Mouse (Mus musculus) heart, embryonic 13.5 days (tissue): ENCODE data around the gene Lrrc8e. TPM values are rescaled to one million over a fixed set of nuclear protein-coding genes. Genes with fewer than 3 reads are reported as not detected.

Source experiments
- ATAC-seq: fragments of 200-750 bp; cut with Nextera tagmentation; 2 replicates; pipeline ENCODE4 v1.8.0; 2017; ENCODE audit warnings: moderate TSS enrichment; ENCODE audit not compliant: insufficient number of reproducible peaks, low FRiP score, low TSS enrichment; ENCODE audit errors: extremely low read depth
- H3K27ac ChIP-seq: fragments of 300-500 bp; sonication (generic); replicated peaks from 2 replicates; pipeline ENCODE4 v1.5.1; 2015; ENCODE audit warnings: moderate library complexity, mild to moderate bottlenecking, inconsistent platforms
- H3K27me3 ChIP-seq: fragments of 300-500 bp; sonication (generic); replicated peaks from 2 replicates; pipeline ENCODE4 v1.6.1; 2015; ENCODE audit warnings: mild to moderate bottlenecking, inconsistent platforms
- H3K36me3 ChIP-seq: fragments of 300-500 bp; sonication (generic); 2 replicates; pipeline ENCODE4 v1.6.1; 2015; ENCODE audit warnings: mild to moderate bottlenecking, inconsistent platforms
- H3K4me1 ChIP-seq: fragments of 300-500 bp; sonication (generic); 2 replicates; pipeline ENCODE4 v1.6.1; 2015; ENCODE audit warnings: inconsistent platforms
- H3K4me2 ChIP-seq: fragments of 300-500 bp; sonication (generic); 2 replicates; pipeline ENCODE4 v1.6.1; 2015; ENCODE audit warnings: inconsistent platforms, mild to moderate bottlenecking, moderate library complexity
- H3K4me3 ChIP-seq: fragments of 300-500 bp; sonication (generic); 2 replicates; pipeline ENCODE4 v1.5.1; 2015; ENCODE audit warnings: moderate library complexity, mild to moderate bottlenecking, inconsistent platforms
- H3K9ac ChIP-seq: fragments of 300-500 bp; sonication (generic); 2 replicates; pipeline ENCODE4 v1.6.1; 2015; ENCODE audit warnings: inconsistent platforms, mild to moderate bottlenecking, moderate library complexity
- H3K9me3 ChIP-seq: fragments of 300-500 bp; sonication (generic); 2 replicates; pipeline ENCODE4 v1.6.1; 2016; ENCODE audit warnings: inconsistent platforms
- whole genome bisulfite sequencing: fragments of 180-500 bp; shearing (Covaris S2); methylation state at CpG from one replicate; pipeline ENCODE4 v1.1.7; 2015; ENCODE audit warnings: mixed read lengths; 5-methylcytosine and 5-hydroxymethylcytosine counted together
- polyA plus RNA-seq: library from polyadenylated mRNA; unstranded; fragments of >200 nt; fragmentation: Nextera tagmentation; extraction: Ambion mirVana; gene quantifications from 2 replicates; pipeline ENCODE4 v1.2.1, GENCODE M21; 2015

The Lrrc8e gene
- polyA plus RNA-seq, 1 experiment from 2014 or later: not detected

- ATAC-seq: peak; percentile 39
- H3K27me3 ChIP-seq: no peaks in the 10 kb centered on the region
- peak overlapping the region; percentile 95 for H3K4me2 ChIP-seq
- H3K4me1 ChIP-seq: peaks cover 37% of the 10 kb centered on the region
- peak overlapping the region; percentile 88 for H3K4me3 ChIP-seq
- no peaks in the 10 kb centered on the region for H3K9me3 ChIP-seq
- WGBS: under 1% methylated on average over 32 of the region's 32 CpGs
- H3K27ac ChIP-seq: peak overlapping the region; percentile 67
- peak overlapping the region; percentile 90 for H3K9ac ChIP-seq
- peaks cover 69% of the 10 kb centered on the region for H3K36me3 ChIP-seq
These were observed 32.1 kb downstream of the Lrrc8e start for GRCm38 (mm10) chr8:4258678-4259077.

DNA sequence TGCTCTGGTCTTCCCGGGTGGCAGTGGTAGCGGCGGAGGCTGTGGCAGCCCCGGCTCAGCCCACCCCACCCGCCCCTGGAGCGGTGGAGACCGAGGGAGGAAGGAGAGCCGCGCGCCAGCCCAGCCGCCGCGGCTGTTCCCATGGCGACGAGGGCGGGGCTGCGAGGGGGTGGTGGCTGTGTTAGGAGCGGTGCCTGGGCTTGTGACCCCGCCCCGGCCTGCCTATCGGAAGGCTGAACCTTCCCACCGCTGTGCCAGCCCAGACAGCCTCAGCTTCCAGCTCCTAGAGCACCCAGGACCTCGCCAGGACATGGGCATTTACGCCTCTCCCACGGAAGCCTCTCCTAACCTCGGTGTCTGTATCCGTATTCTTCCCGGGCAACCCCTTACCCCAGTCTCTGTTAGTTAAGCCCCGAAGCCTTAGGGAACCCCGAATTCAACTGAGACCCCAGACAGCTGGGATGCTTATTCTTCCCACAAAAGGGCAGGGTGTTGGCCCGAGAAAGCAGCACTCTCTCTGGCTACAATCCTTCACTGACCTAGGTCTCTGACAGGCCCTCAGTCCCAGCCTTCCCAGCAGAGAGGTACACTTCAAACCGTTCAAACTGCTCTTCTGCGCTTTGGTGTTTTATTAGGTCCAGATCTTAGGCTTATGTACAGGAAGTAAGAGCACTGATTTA is 32.6 kb downstream of the Lrrc8e start, which contains the start of gene Ctxn1:
Gene Ctxn1 (minus strand): TSS at position 150 of the 680 bp plus-strand sequence.
- Histone ChIP-seq H3K9me3 (no peaks in the 10 kb centered on the region), H3K27me3 (no peaks in the 10 kb centered on the region), H3K4me1 (peaks cover 31% of the 10 kb centered on the region), H3K36me3 (peaks cover 75% of the 10 kb centered on the region), H3K27ac (peak within 1 kb of the TSS; percentile 67), H3K4me2 (peak within 1 kb of the TSS; percentile 95), H3K4me3 (peak within 1 kb of the TSS; percentile 88), H3K9ac (peak within 1 kb of the TSS; percentile 90)
- 5% methylated on average over 33 of the region's 33 CpGs for WGBS
- ATAC-seq: peak; percentile 87

- Histone ChIP-seq H3K27ac (peak overlapping the region; percentile 53), H3K9ac (peak overlapping the region; percentile 72)
- ATAC-seq: no peak
These were observed 33.2 kb downstream of the Lrrc8e start for GRCm38 (mm10) chr8:4259805-4260170.

GRCm38 (mm10) chr8:4263105-4263791 is 36.6 kb downstream of the Lrrc8e start:
- Histone ChIP-seq H3K27ac (no peak overlapping the region), H3K36me3 (peaks cover 88% of the 10 kb centered on the region), H3K4me2 (no peak overlapping the region), H3K9me3 (no peaks in the 10 kb centered on the region), H3K4me1 (peaks cover 11% of the 10 kb centered on the region), H3K4me3 (no peak overlapping the region), H3K9ac (no peak overlapping the region), H3K27me3 (no peaks in the 10 kb centered on the region)
- 82% methylated on average over 8 of the region's 8 CpGs for WGBS
- ATAC-seq: no peak

More at GRCm38 (mm10) chr8:4259805-4260170, 33.2 kb downstream of the Lrrc8e start:
- Histone ChIP-seq H3K4me2 (peak overlapping the region; percentile 95; the same call in 1 of the 2 replicates), H3K4me3 (no peak overlapping the region; the same call in 1 of the 2 replicates), H3K27me3 (no peaks in the 10 kb centered on the region), H3K4me1 (peaks cover 28% of the 10 kb centered on the region), H3K9me3 (no peaks in the 10 kb centered on the region), H3K36me3 (peaks cover 75% of the 10 kb centered on the region)
- WGBS: 82% methylated on average over 4 of the region's 4 CpGs

DNA sequence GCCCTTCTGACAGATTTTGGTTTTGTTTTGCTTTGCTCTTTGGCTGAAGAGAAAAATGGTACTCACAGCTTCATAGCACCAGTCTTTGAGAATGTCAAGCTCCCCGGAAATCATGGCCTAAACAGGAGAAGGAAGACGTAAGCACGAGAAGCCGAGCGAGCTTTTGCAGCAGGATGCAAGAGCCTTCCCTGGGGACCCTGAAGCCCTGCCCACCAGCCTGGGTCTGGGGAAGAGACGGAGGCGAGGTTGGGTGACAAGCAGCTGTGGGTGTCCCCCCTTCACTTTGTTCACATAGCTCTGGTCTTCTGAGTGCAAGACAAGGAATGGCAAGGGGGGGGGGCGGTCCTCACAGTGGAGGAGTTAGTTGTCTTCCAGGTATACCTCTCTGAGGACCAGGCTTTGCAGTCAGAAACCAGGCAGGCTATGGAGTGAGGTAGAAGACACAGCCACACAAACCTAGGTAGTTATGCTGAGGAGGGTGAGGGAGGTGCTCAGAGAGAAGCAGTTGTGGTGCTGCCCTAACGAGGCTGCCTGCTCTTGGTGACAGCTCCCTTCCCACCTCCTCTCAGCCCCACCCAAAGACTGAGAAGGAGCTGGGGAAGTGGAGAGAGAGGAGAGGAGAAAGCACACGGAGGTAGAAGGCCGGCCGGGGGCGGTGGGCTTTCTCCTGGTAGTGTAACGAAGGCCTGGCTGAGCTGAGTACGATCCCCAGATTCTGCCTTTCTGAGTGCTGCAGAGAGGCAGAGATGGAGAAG is 38.7 kb downstream of the Lrrc8e start:
- no peaks in the 10 kb centered on the region for H3K9me3 ChIP-seq
- H3K9ac ChIP-seq: no peak overlapping the region
- no peak overlapping the region for H3K27ac ChIP-seq
- no peak for ATAC-seq
- H3K4me2 ChIP-seq: no peak overlapping the region
- H3K36me3 ChIP-seq: peaks cover 100% of the 10 kb centered on the region
- H3K4me1 ChIP-seq: no peaks in the 10 kb centered on the region
- H3K4me3 ChIP-seq: no peak overlapping the region
- WGBS: 85% methylated on average over 15 of the region's 15 CpGs
- H3K27me3 ChIP-seq: no peaks in the 10 kb centered on the region

GRCm38 (mm10) chr8:4267627-4268026 is 41.0 kb downstream of the Lrrc8e start:
- no peak for ATAC-seq
- Histone ChIP-seq H3K4me1 (no peaks in the 10 kb centered on the region), H3K27me3 (no peaks in the 10 kb centered on the region), H3K4me2 (no peak overlapping the region), H3K36me3 (peaks cover 100% of the 10 kb centered on the region), H3K4me3 (no peak overlapping the region), H3K27ac (no peak overlapping the region), H3K9ac (no peak overlapping the region), H3K9me3 (no peaks in the 10 kb centered on the region)
- 80% methylated on average over 15 of the region's 15 CpGs for WGBS

DNA sequence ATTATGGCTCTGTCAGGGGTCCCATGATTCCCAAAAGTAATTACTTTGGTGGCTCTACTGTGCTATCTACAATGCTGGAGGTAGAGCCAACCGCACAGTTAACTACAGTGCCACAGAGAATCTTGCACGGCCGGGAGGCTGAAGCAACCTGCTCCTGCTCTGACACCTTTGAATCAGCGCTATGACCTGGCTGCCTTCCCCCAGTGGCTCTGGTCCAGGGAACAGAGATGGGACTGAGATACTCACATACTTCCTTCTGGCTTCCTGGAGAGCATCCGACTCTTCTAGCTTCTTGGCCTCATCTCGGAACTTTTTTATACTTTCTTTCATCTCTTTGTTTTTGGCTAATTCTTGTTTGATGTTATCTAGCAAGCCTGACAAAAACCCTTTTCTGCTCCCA is 43.0 kb downstream of the Lrrc8e start:
- H3K9me3 ChIP-seq: no peaks in the 10 kb centered on the region
- H3K4me1 ChIP-seq: peaks cover 4% of the 10 kb centered on the region; the same call in 1 of the 2 replicates
- no peaks in the 10 kb centered on the region for H3K27me3 ChIP-seq
- H3K4me3 ChIP-seq: no peak overlapping the region
- 92% methylated on average over 6 of the region's 6 CpGs for WGBS
- peaks cover 98% of the 10 kb centered on the region for H3K36me3 ChIP-seq
- no peak overlapping the region for H3K27ac ChIP-seq
- no peak for ATAC-seq
- no peak overlapping the region for H3K4me2 ChIP-seq
- no peak overlapping the region for H3K9ac ChIP-seq

DNA sequence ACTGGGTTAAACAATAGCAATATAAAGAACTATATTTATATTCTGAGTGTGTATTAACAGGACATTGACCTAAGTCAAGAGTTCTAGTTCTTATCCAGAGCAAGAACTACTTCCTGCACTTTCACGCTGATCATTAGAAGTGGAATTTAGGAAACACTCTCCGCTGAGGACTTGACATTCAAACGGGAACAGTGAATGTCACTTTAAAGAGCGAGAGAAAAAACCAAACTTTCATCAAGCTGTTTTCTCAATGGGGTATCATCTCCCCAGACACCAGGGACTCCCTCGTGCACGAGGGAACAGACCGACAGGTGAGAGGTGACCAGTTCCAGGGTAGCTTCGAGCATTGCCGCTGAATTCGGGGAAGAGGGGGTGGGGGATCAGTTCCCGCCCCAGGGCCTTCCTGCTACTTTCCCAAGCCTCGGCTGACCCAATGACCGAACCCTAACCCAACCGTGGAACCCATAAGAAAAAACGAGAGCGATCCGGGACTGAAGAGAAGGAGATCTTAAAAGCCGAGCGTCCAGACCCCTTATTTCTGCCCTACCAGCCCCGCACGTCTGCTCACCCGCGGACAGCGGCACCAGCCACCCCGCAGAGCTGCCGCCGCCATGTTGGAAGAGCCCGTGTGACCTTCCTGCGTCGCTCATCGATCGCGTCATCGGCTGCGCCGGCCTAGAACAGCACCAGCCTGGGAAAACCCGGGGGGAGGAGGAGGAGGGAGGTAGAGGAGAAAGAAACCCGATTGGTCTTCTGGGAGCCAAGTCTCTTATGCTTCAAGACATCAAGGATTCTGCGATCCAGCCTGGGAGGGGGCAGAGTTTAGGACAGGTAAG is 48.9 kb downstream of the Lrrc8e start, which contains the start of gene Timm44:
Gene Timm44 (minus strand): TSS at position 639 of the 836 bp plus-strand sequence.
- Histone ChIP-seq H3K4me1 (peaks cover 11% of the 10 kb centered on the region), H3K27ac (peak within 1 kb of the TSS; percentile 43), H3K36me3 (peaks cover 39% of the 10 kb centered on the region), H3K9ac (peak within 1 kb of the TSS; percentile 87), H3K4me2 (peak within 1 kb of the TSS; percentile 79), H3K9me3 (no peaks in the 10 kb centered on the region), H3K4me3 (peak within 1 kb of the TSS; percentile 70), H3K27me3 (no peaks in the 10 kb centered on the region)
- peak; percentile 89 for ATAC-seq
- under 1% methylated on average over 39 of the region's 39 CpGs for WGBS

GRCm38 (mm10) chr8:4276111-4276465 is 49.5 kb downstream of the Lrrc8e start:
- peak overlapping the region; percentile 43 for H3K27ac ChIP-seq
- 0 out of 2 replicates have a peak, but pooled peaks have one; percentile 33 for ATAC-seq
- H3K9me3 ChIP-seq: no peaks in the 10 kb centered on the region
- H3K27me3 ChIP-seq: no peaks in the 10 kb centered on the region
- peaks cover 11% of the 10 kb centered on the region for H3K4me1 ChIP-seq
- 25% methylated on average over 9 of the region's 9 CpGs for WGBS
- H3K4me3 ChIP-seq: peak overlapping the region; percentile 70
- H3K4me2 ChIP-seq: peak overlapping the region; percentile 79
- H3K36me3 ChIP-seq: peaks cover 33% of the 10 kb centered on the region
- peak overlapping the region; percentile 87 for H3K9ac ChIP-seq
